Mouse (Mus musculus) hematopoietic stem cell, adult 5-6 weeks (primary cell): ENCODE measurements around the gene Derl3. TPM values are rescaled to one million over a fixed set of nuclear protein-coding genes. Genes with fewer than 3 reads are reported as not detected.

Experiments
- ATAC-seq, 2 experiments: fragments of 125-278 bp in 1 of 2; replicated peaks in 1 of 2; 2 replicates each; pipeline ENCODE4 v1.8.0; 2016 to 2017; ENCODE audit warnings: inconsistent platforms in 2 of 2, mild to moderate bottlenecking in 2 of 2, moderate number of reproducible peaks in 2 of 2, low read depth in 1 of 2, moderate TSS enrichment in 1 of 2; ENCODE audit not compliant: low FRiP score in 2 of 2, poor library complexity in 2 of 2, severe bottlenecking in 2 of 2, insufficient read depth in 1 of 2, low TSS enrichment in 1 of 2
- total RNA-seq: library from RNA; stranded (forward); fragments of 172-1452, 232-1000 nt; gene quantifications from 2 replicates; pipeline ENCODE4 v1.2.3, GENCODE M21; 2017

Derl3 gene
- total RNA-seq, 1 experiment from 2014 or later = 4.2 TPM

DNA sequence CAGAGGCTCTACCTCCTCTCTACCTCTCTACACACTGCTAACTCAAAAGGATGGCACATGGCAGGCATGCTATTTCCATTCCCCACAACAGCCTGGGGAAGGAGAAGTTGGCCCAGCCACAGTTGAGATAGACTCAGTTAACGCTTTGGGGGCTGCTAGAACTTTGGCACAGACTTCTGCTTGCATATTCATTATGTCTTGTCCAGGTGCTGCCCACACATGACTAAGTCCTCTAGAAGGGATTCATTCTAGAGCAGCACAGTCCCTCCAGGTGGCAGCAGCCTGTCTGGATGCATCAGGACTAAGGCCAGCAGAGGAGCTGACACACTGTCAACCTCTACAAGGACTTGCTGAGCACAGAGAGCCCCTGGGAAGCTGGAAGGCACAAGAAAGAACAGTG, 3.0 kb downstream of the Derl3 start:
- no peak for ATAC-seq

GRCm38 (mm10) chr10:75897373-75897772, 4.2 kb downstream of the Derl3 start:
- no peak for ATAC-seq

- no peak for ATAC-seq
Measured at GRCm38 (mm10) chr10:75898039-75898564, 4.9 kb downstream of the Derl3 start.

DNA sequence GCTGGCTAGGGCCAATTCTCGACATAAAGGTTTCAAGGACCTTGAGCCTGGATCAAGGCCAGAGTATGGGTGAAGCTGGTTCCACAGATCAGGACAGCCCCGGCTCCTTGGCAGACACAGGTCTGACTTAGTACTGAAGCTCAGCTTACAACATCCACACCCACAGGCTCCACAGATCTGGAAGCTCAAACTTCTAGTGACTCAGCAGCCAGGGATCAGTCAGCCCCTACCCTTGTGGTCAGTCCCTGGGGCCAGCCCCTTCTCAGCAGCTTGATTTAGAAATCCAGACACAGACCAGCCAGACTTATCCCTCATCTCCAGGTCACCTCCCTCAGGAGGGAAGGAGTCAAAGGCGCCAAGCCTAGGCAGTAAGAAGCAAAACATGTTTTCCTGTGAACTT, 5.6 kb downstream of the Derl3 start:
- no peak for ATAC-seq

- no peak for ATAC-seq
Measured at GRCm38 (mm10) chr10:75904391-75904790, 11.2 kb downstream of the Derl3 start.

DNA sequence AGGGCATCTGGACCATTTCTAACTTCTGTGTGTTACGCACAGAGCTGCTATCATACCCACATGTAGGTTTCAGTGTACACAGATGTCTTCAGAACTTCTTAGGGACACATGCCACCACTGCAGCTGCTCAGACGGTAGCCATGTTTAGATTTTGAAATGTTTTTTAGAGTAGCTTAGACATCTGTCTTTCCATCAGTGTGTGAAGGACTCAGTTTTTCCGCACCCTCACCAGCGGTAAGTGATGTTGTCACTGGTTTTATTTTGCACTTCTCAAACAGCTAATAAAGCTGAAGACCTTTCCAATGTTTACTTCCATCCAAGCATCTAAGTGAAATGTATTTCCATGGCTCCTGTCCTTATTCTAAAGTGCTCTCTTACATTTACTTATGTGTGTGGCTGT, 13.7 kb downstream of the Derl3 start:
- no peak for ATAC-seq

DNA sequence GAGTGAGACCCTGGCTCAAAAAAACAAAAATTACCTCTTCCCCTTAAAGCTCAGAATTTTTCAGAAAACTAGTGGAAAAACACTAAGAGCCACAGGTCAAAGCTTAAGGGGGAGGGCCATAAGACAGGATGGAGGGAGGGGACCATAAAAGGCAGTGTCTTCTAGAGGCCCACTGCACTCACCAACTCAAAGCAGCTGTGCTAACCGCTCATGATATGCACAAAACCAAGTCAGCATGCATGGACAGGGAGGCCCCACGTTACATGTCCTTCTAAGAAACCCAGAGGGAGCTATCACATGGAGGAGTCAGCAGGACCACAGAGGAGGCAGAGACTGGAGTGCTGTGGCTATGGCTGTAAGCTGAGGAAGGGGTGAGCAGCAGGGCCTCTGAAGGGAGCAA, 17.5 kb downstream of the Derl3 start:
- no peak for ATAC-seq

- no peak for ATAC-seq
Measured at GRCm38 (mm10) chr10:75913013-75913589, 19.9 kb downstream of the Derl3 start.

DNA sequence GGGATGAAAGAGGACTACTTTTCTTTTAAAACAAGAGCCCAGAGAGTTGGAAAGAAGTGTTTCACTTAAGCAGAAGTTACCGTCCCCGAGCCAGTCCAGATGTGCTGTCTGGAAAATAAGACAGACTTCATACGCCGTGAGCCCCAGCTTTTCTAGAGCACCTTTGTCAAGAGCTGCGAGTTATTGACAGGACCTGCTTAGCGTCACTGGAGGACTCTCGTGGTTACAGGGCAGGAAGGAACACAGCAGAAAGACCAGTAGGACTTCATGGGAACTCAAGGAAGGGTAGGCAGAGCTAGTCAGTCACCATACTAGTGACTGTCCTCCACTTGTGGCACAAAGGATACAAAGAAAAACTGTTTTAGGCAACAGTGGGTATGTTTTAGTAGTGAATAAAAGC, 22.3 kb downstream of the Derl3 start:
- ATAC-seq = no peak

GRCm38 (mm10) chr10:75916840-75917239, 23.6 kb downstream of the Derl3 start:
- no peak for ATAC-seq

DNA sequence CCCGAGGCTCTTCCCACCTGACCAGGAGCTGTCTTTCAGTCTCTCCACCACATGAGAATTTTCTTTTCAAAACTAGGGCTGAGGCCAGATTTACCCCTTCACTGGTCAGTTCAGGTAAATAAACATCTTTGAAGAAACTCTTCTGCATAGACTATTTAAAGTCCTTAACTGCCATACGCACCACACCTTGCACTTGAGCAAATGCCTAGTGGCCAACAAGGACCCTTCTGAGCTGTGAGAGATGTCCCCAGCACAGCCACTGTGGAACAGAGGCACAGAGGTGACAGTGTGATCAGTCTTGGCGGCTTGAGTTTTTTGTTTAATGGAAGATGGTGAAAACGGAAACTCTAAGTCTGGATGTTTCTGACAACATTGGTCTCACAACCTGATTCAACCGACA, 25.8 kb downstream of the Derl3 start:
- ATAC-seq = no peak

- ATAC-seq = peak; percentile 73 to 79
Measured at GRCm38 (mm10) chr10:75921026-75921725, 28.0 kb downstream of the Derl3 start, which contains the start of gene Smarcb1. TSS of gene Smarcb1 (minus strand) at chr10:75921617.

GRCm38 (mm10) chr10:75921726-75922560, 28.7 kb downstream of the Derl3 start:
- peak; percentile 8 to 9; a peak in 2 of 4 replicates for ATAC-seq

DNA sequence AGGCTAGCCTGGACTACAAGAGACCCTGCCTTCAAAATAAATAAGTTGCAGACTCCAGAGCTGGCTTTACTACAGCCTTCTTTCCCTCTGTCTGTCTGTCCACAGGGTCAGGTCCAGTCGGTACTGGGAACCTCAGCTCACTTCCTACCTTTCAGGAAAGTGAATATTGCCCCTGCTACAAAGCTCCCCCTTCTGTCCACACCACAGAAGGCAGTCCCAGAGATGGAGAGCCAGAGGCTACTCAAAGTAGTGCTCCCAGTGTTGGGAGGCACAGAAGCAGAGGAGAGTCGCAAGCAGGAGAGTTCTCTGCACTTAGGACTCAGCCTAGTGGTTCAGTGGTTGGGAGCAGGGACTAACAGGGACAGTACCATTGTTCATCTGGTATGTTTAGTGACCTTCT, 31.1 kb downstream of the Derl3 start:
- ATAC-seq = no peak

DNA sequence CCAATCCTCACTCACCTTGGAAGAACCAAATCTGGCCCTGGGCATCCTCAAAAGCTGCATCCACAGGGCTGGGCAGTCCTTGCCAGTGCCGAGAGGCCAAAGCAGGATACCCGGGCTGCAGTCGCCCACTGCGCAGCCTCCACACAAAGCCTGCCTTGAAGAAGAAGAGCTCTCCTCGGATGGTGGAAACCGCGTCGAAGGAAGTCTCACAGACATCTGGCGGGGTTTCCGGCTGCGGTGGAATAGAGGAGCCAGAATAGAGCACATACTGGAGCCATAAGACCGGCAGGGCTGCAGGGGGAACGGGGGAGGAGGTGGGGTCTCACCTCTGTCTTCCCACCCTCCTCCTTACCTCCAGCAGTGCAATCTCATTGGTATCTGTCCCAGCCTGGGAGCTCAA, 33.2 kb downstream of the Derl3 start:
- no peak for ATAC-seq

GRCm38 (mm10) chr10:75930304-75930703, 37.1 kb downstream of the Derl3 start:
- no peak for ATAC-seq

DNA sequence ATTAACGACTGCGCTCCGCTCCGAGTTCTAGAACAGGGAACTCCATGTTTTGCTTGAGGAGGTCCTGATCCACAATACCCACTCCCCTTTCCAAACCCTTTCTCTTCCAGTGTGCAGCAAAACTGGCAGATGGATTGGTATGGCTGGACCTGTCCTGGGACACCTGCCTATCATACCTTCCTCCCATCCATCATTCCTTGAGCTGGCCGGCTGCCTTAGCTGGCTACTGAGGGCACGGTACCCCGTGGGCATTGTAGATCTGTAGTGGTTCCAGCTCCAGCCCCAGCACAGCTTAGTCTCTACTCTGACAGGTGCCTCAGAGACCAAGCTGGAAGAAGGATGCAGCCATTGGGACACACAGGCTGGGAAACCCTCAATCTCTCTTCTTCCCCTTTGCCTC, 38.1 kb downstream of the Derl3 start:
- ATAC-seq = no peak

DNA sequence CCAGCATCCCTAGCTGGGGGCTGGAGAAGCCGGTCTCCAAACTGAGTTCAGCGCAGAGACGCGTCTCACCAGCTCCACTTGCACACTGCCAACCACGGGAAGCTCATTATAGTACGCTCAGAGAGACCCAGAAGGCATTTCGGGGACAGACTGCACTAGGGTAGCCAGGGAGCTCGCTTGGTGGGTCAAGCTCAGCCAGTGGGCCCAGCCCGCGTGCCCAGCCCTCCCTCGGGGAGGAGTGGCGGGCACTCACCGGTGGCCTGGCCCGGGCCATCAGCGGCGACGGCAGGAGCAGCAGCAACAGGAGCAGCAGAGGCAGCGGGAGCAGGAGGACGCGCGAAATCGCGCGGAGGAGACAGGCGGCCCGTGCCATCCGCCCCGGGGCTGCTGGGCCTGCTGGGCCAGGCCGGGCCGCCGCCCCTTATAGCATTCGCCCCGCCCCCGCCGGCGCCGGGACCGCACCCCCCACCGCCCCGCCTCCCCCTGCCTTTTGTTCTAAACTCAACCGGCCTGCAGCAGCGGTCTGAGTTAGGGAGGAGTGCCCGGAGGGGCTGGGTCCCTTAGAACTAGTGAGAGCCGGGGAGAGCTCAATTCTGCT, 39.0 kb downstream of the Derl3 start:
- 0 out of 4 replicates have a peak, but pooled peaks have one; percentile 11 to 18 for ATAC-seq
